Mouse (Mus musculus) adrenal gland, adult 18-20 months (tissue): ENCODE data around the gene B3galt4. TPM values are rescaled to one million over a fixed set of nuclear protein-coding genes. Genes with fewer than 3 reads are reported as not detected.
"Not testable (repeated sequence)": the region's sequence is repeated elsewhere in the genome, so short reads cannot be mapped to it uniquely, and the experiment has no call there.

Experiments
- DNase-seq, 2 experiments: peaks; one replicate each; pipeline ENCODE4 v3.0.0; 2021 to 2022; ENCODE audit warnings: low spot score in 2 of 2
- total RNA-seq, 2 experiments: library from RNA; stranded (reverse); gene quantifications; 1 replicate in 1 of 2; 2 replicates in 1 of 2; pipeline ENCODE4 v1.2.3; 2021

Gene B3galt4
- total RNA-seq, 2 experiments from 2014 or later = 3.9 to 5.0 TPM

DNA sequence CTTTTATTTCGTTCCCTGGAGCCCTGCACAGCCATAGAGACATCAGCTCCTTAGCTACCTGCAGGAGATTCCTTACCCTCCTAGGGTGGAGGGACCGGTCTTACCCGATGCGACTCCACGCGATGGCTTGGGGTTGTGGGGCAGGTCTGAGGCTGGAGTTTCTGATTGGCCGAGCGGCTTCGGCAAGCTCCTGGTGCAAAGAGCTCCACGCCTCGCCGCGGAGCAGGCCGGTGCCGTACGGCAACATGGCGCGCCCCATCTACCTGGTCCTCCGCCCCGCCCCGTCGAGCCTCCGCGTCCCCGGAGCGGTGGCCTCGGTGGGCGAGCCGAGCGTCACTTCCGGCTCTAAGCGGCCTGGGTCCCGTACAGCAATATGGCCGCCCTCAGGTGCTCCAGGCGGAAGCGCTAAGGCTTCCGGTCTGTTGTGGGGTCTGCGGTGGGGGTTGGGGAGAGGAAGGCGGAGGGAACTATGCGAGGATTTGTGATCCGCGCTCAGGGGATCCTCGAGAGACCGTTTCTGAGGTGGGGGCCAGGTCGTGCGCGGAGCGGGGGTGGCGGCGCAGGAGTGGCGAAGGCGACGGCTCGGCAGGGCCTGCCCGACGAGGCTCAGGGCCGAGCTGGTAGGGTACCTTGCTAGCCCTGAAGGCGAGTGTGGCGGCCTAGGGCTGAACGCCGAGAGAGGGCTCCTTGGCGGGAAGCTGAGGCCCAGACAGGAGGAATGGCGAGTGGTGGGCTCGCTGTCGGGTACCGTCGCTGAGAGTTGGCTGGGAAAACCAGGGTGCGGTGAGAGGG lies 42.0 kb downstream of the B3galt4 start, which contains the start of gene Daxx:
Gene Daxx, plus strand, starts transcription at position 338 of the 792 bp plus-strand sequence.
- peak; percentile 97 to 99 for DNase-seq

DNA sequence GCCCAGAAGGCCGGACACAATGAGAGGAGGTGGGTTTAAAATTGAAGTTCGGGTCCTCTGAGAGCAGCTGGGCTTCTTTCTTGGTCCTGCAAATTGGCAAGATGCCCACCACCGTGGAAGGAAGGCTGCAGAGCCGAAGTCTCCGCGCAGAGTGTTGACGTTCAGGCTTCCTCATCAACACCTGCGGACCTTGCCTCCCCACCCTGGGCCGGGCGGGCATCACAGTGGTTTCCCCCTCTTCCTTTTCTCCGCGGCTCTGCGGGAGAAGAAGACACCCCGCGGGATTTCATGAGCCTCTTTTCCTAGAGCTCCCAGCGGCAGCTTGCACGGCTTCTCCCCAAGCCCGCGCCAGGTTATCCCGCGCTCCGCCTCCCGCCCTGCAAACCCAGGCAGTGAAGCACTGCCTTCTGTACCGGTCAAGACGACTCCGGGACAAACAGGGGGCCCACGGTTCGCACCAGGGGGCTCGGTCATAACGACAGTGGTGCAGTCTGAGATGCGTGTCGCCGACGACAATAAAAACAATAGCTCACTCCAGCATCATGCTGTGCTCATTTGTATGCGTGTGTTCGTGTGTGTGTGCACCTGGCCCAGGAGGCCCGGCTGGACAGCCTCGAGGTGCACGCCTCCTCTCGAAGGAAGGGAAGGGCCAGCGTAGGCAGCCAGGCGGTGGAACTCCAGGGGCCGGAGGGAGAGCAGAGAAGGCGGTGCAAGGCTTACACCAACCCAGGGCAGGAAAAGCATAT lies 42.8 kb downstream of the B3galt4 start:
- DNase-seq = peak in 1 of 2 experiments; percentile 56

DNA sequence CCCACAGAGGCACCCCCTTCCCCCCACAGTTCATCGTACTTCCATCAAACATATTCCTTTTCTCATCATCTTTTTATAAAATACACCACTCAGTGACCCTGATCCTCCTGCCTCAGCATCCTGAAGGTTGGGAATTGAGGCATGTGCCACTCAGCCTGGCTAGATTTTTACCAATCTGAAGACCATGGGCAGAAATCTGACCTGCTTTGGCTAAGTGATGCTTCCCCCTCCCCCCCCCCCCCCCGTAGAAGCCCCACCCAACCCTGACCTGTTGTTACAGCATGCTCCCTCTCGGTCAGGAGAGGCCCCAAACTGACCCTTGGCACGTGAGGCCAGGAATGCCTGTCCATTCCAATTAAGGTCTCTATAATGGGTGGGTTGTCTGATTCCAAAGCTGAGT lies 46.5 kb downstream of the B3galt4 start, which contains the start of gene Platr17:
Gene Platr17, plus strand, starts transcription at position 301 of the 400 bp plus-strand sequence.
- DNase-seq = not testable (repeated sequence)

DNA sequence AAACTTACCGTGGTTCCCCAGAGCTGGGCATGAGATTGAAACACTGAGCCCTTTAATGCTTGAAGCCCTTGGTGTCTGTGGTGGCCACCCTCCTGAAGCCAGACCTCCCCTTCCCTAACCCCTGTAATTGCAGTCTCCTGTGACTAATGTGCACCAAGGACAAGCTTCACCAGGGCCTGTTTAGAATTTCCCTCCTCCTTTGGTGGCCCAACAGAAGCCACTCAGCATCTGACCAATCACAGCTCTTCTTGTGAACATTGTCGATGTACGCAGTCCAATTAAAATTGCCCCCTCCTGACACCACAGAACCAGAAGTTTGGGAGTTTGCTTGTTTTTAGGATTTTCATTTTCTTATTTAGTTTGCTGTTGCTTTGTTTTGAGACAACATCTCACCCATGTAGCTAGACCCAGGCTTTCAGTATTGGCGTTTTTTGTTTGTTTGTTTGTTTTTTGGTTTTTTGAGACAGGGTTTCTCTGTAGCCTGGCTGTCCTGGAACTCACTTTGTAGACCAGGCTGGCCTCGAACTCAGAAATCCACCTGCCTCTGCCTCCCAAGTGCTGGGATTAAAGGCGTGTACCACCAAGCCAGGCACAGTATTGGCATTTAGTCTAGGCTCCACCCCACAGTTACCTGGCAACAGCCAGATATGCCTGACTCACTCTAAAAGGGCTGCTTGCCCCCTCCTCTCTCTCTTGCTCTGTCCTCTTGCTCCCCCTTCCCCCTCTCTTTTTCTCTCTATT lies 47.2 kb downstream of the B3galt4 start:
- DNase-seq = not testable (repeated sequence)

DNA sequence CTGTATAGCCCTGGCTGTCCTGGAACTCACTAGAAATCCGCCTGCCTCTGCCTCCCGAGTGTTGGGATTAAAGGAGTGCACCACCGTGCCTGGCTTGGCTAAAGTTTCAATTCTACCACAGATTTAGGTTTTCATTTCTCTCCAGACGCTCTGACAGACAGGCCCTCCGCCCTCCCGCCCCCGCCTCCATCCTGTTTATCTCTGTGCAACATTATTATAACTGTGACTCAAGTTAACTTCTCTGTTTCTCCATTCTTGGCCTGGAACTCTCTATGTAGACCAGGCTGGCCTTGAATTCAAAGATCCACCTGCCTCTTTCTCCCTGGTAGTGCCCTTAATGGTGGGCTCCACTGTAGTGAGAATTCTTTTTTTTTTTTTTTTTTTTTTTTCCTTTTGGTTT lies 48.8 kb downstream of the B3galt4 start:
- DNase-seq = no peak

DNA sequence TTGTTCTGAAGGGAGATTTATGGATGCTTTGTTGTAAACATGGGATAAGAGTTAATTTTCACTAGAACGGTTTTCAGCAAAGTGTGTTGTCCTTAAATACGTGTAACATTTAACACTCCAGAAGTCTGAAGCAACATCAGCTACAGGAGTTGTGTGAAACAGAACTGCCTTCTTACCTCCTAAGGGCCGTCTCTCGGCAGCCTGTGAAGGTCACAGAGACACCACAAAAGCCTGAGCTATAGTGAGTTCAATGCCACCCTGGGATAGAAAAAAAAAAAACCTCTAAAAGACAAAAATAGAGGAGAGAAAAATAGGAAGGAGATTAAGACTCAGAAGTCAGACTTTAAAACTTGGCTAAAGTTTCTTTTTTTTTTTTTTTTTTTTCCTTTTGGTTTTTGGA lies 49.2 kb downstream of the B3galt4 start:
- no peak for DNase-seq

DNA sequence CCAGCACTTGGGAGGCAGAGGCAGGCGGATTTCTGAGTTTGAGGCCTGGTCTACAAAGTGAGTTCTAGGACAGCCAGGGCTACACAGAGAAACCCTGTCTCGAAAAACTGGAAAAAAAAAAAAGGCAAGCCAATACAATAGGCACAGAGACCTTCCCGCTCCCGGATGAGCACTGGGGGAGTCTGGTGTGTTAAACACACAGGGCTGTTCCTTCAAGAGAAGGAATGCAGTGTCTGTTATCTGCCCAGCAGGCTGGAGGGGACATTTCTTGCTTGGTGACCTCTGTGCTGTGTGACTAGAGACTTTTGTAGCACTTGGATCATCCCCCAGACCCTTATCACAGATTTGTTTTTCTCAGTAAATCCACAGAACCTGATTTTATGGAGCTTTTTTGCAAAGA lies 49.6 kb downstream of the B3galt4 start:
- DNase-seq = no peak

DNA sequence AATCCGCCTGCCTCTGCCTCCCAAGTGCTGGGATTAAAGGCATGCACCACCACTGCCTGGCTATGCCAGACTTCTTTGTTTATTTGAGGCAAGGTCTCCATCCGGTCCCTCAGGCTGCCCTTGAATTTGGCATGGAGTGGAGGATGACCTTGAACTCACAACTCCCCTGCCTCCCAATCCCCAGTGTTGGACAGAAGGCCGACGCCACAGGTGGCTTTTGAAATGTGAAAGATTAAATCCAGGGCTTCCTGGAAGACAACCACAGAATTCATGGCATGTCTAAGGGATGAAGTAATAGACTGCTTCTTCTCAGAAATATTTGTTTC lies 50.3 kb downstream of the B3galt4 start:
- no peak for DNase-seq

DNA sequence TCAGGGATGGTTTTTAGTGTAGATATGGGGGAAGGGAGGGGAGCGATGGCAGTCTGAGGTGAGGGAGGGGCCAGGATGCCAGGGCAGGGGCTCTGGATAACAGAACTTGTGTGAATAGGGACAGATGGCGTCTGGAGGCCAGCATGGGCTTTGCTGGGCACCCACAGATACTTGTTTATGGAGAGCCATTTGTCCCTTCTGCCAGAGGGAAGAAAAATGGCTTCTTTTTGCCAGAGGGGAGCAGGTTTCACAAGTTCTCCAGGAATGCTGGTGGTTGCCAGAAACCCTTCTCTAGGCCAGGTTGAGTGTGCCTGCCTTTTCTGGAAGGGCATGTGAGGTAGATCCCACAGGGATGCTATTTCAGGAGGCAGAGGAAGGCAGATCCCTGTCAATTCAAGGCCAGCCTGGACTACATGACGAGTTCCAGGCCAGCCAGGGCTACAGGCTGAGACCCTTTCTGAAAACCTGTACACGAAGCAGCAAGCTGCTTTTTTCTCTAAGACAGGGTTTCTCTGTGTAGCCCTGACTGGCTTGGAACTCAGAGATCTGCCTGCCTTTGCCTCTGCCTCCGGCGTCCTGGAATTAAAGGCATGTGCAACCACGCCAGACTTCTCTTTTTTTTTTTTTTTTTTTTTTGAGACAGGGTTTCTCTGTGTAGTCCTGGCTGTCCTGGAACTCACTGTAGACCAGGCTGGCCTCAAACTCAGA lies 50.9 kb downstream of the B3galt4 start:
- no peak for DNase-seq

Other genes starting within 250 kb of the B3galt4 start
- gene March2, start 232.8 kb downstream of the B3galt4 start, total RNA-seq = 100 to 1,000 TPM; 122 to 124 TPM
- gene Rab11b, start 191.0 kb downstream of the B3galt4 start, total RNA-seq = 100 to 1,000 TPM; 208 to 255 TPM
- 100 to 1,000 TPM in 1 of 2 experiments, 10 to 100 TPM in 1; 47.8 to 111 TPM for gene Angptl4, start 169.7 kb downstream of the B3galt4 start, total RNA-seq
- gene Kank3, start 141.0 kb downstream of the B3galt4 start, total RNA-seq = 10 to 100 TPM; 66.2 to 93.4 TPM
- gene Rps28, start 126.9 kb downstream of the B3galt4 start, total RNA-seq = 1,000 to 10,000 TPM; 1,292 to 1,451 TPM
- 100 to 1,000 TPM; 487 to 498 TPM for gene Ndufa7, start 126.9 kb downstream of the B3galt4 start, total RNA-seq
- 10 to 100 TPM; 24.0 to 39.7 TPM for gene Cd320, start 108.4 kb downstream of the B3galt4 start, total RNA-seq
- not detected for gene Gm7029, start 77.7 kb downstream of the B3galt4 start, total RNA-seq
- gene Kifc1, start 60.8 kb downstream of the B3galt4 start, total RNA-seq = 1 to 10 TPM in 1 of 2 experiments, under 1 TPM in 1; 0.86 to 1.8 TPM
- gene Platr17, start 46.4 kb downstream of the B3galt4 start, total RNA-seq = not detected
- gene Daxx, start 42.1 kb downstream of the B3galt4 start, total RNA-seq = 10 to 100 TPM; 25.5 to 29.7 TPM
- gene Tapbp, start 35.6 kb downstream of the B3galt4 start, total RNA-seq = 100 to 1,000 TPM; 179 to 234 TPM
- gene Zbtb22, start 35.6 kb downstream of the B3galt4 start, total RNA-seq = 10 to 100 TPM; 20.3 to 23.3 TPM
- gene Rgl2, start 21.9 kb downstream of the B3galt4 start, total RNA-seq = 10 to 100 TPM; 42.8 to 46.3 TPM
- 10 to 100 TPM; 79.6 to 90.7 TPM for gene Pfdn6, start 11.1 kb downstream of the B3galt4 start, total RNA-seq
- gene Wdr46, start 10.8 kb downstream of the B3galt4 start, total RNA-seq = 10 to 100 TPM; 29.2 to 35.7 TPM
- 10 to 100 TPM; 51.1 to 53.5 TPM for gene Vps52, start 4.3 kb upstream of the B3galt4 start, total RNA-seq
- 100 to 1,000 TPM; 672 to 676 TPM for gene Rps18, start 4.5 kb upstream of the B3galt4 start, total RNA-seq
- gene H2-K1, start 48.9 kb upstream of the B3galt4 start, total RNA-seq = 1,000 to 10,000 TPM in 1 of 2 experiments, 100 to 1,000 TPM in 1; 550 to 1,344 TPM
- gene Ring1, start 73.2 kb upstream of the B3galt4 start, total RNA-seq = 10 to 100 TPM; 43.9 to 45.5 TPM
- gene H2-Ke6, start 76.6 kb upstream of the B3galt4 start, total RNA-seq = 100 to 1,000 TPM; 246 to 274 TPM
- gene Slc39a7, start 80.2 kb upstream of the B3galt4 start, total RNA-seq = 100 to 1,000 TPM; 131 to 156 TPM
- 10 to 100 TPM; 55.9 to 58.2 TPM for gene Rxrb, start 80.3 kb upstream of the B3galt4 start, total RNA-seq
- gene Col11a2, start 87.9 kb upstream of the B3galt4 start, total RNA-seq = 1 to 10 TPM; 1.4 to 1.9 TPM
- under 1 TPM; 0.36 to 0.54 TPM for gene H2-Oa, start 140.9 kb upstream of the B3galt4 start, total RNA-seq
- 10 to 100 TPM; 14.7 to 21.0 TPM for gene H2-DMa, start 168.1 kb upstream of the B3galt4 start, total RNA-seq
- 100 to 1,000 TPM; 199 to 244 TPM for gene Brd2, start 171.1 kb upstream of the B3galt4 start, total RNA-seq
- 1 to 10 TPM; 2.0 to 3.8 TPM for gene H2-DMb2, start 191.8 kb upstream of the B3galt4 start, total RNA-seq
- 10 to 100 TPM in 1 of 2 experiments, 1 to 10 TPM in 1; 8.5 to 13.3 TPM for gene H2-DMb1, start 201.6 kb upstream of the B3galt4 start, total RNA-seq
- gene Tap1, start 236.1 kb upstream of the B3galt4 start, total RNA-seq = 10 to 100 TPM; 13.8 to 24.9 TPM
- gene Psmb9, start 236.3 kb upstream of the B3galt4 start, total RNA-seq = 10 to 100 TPM; 15.2 to 31.6 TPM
- gene Psmb8, start 246.2 kb upstream of the B3galt4 start, total RNA-seq = 10 to 100 TPM; 36.2 to 74.2 TPM